Mouse (Mus musculus): Measurements from ENCODE around the gene Pprc1. TPM values are rescaled to one million over a fixed set of nuclear protein-coding genes. Genes with fewer than 3 reads are reported as not detected.

The Pprc1 gene
- total RNA-seq, 2 experiments from 2014 or later, result 31.4 to 35.1 TPM

- DNase-seq, result no peak
Observed at GRCm38 (mm10) chr19:46035971-46036370, 8.7 kb upstream of the Pprc1 start.

GRCm38 (mm10) chr19:46036477-46037242 is 8.0 kb upstream of the Pprc1 start:
- DNase-seq, result peak; percentile 43

GRCm38 (mm10) chr19:46037243-46037924 is 7.3 kb upstream of the Pprc1 start:
- DNase-seq, result no peak

- DNase-seq, result no peak
Observed at GRCm38 (mm10) chr19:46037925-46038850, 6.5 kb upstream of the Pprc1 start.

GRCm38 (mm10) chr19:46038851-46039260 is 5.8 kb upstream of the Pprc1 start:
- peak; percentile 31 for DNase-seq

- peak; percentile 90 for DNase-seq
Observed at GRCm38 (mm10) chr19:46039478-46039877, 5.2 kb upstream of the Pprc1 start.

GRCm38 (mm10) chr19:46040149-46040902 is 4.4 kb upstream of the Pprc1 start:
- no peak for DNase-seq

- DNase-seq, result no peak
Observed at GRCm38 (mm10) chr19:46041299-46041932, 3.3 kb upstream of the Pprc1 start.

GRCm38 (mm10) chr19:46041933-46042475 is 2.7 kb upstream of the Pprc1 start:
- peak; percentile 96 for DNase-seq

GRCm38 (mm10) chr19:46042476-46043011 is 2.1 kb upstream of the Pprc1 start:
- peak; percentile 25 for DNase-seq

GRCm38 (mm10) chr19:46043380-46043779 is 1.3 kb upstream of the Pprc1 start:
- peak; percentile 45 for DNase-seq

GRCm38 (mm10) chr19:46044993-46045695 is 458 bp downstream of the Pprc1 start, which contains the start of gene Ldb1:
Gene Ldb1, minus strand, starts transcription at chr19:46045214.
- DNase-seq, result peak; percentile 88

GRCm38 (mm10) chr19:46045696-46046311 is 1.1 kb downstream of the Pprc1 start:
- peak; percentile 56 for DNase-seq

GRCm38 (mm10) chr19:46046621-46047025 is 1.9 kb downstream of the Pprc1 start:
- DNase-seq, result no peak

GRCm38 (mm10) chr19:46047426-46047825 is 2.7 kb downstream of the Pprc1 start:
- no peak for DNase-seq

GRCm38 (mm10) chr19:46049129-46049528 is 4.4 kb downstream of the Pprc1 start:
- no peak for DNase-seq

GRCm38 (mm10) chr19:46050462-46050861 is 5.8 kb downstream of the Pprc1 start:
- no peak for DNase-seq

GRCm38 (mm10) chr19:46055752-46056387 is 11.2 kb downstream of the Pprc1 start:
- DNase-seq, result no peak

- peak; percentile 95 for DNase-seq
Observed at GRCm38 (mm10) chr19:46056388-46056946, 11.8 kb downstream of the Pprc1 start.

Measured in heart, postnatal 4 days (tissue).